Mouse (Mus musculus) liver, embryonic 15.5 days (tissue): ENCODE measurements around the gene Akain1. TPM values are rescaled to one million over a fixed set of nuclear protein-coding genes. Genes with fewer than 3 reads are reported as not detected.

Source experiments
- polyA plus RNA-seq: library from polyadenylated mRNA; unstranded; fragments of >200 nt; fragmentation: Nextera tagmentation; extraction: Ambion mirVana; gene quantifications from 2 replicates; pipeline ENCODE4 v1.2.1, GENCODE M21; 2015

Gene Akain1
- polyA plus RNA-seq, 1 experiment from 2014 or later: not detected

Other genes with a start within 250 kb of the Akain1 start
- gene Zbtb14, start 56.3 kb upstream of the Akain1 start, polyA plus RNA-seq: 7.8 and 8.4 TPM in 2 replicates